Mouse (Mus musculus): ENCODE measurements around the gene Ldb1. TPM values are rescaled to one million over a fixed set of nuclear protein-coding genes. Genes with fewer than 3 reads are reported as not detected.

Gene Ldb1
- total RNA-seq (2021): 10 to 100 TPM; 36.2 to 50.3 TPM
- long read RNA-seq, experiment 1, transcript Ldb1-206 (11 exons, 2,108 nt): minor isoform, 5 of 25 reads
- long read RNA-seq, experiment 1, transcript Ldb1-207 (11 exons, 3,133 nt): major isoform, 7 of 25 reads
- long read RNA-seq, experiment 1, partial matches to known transcripts: 13 of 25 reads
- long read RNA-seq, experiment 1, other reads (novel, unspliced or antisense): 0 of 25 reads
- long read RNA-seq, experiment 2, transcript Ldb1-207 (11 exons, 3,133 nt): major isoform, 12 of 32 reads
- long read RNA-seq, experiment 2, transcript Ldb1-206 (11 exons, 2,108 nt): minor isoform, 5 of 32 reads
- long read RNA-seq, experiment 2, partial matches to known transcripts: 11 of 32 reads
- long read RNA-seq, experiment 2, other reads (novel, unspliced or antisense): 3 of 32 reads

DNA sequence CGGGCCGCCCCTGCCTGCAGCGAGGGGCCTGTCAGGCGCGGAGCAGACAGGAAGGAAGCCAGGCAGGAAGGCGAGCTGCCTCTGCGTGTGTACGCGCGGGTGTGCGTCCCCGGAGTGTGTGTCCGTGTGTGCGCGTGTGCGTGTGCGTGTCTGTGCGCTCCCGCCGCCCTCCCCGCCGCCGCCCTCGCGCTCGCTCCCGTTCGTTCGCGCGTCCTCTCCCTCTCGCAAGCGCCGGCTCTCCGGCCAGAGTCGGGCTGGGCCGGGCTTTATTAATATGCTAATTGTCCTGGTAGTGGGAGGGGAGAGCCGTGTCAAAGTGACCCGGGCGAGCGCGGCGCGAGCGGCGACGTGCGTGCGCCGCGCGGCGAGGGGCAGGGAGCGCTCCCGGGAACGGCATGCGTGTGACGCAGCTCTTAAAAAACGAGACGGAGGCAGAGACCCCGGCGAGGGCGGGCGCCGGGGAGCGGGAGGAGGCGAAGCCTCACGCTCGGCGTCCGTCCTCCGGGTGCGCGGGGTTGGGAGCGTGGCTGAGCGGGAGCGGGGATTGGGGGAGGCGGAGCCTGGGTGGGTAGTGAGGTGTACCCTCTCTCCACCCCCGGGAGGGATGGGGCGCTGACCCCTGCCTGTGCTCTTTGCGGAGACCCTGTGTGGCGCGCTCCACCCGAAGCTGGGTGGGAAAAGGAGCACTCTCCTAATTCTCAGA is at the start of gene Ldb1:
Ldb1 (minus strand) TSS at position 222 of the 703 bp plus-strand sequence.
- peak; percentile 82 for DNase-seq

GRCm38 (mm10) chr19:46094144-46094543 is 49.1 kb upstream of the Ldb1 start:
- DNase-seq: no peak

GRCm38 (mm10) chr19:46091641-46092040 is 46.6 kb upstream of the Ldb1 start:
- no peak for DNase-seq

GRCm38 (mm10) chr19:46087871-46088270 is 42.9 kb upstream of the Ldb1 start:
- no peak for DNase-seq

DNA sequence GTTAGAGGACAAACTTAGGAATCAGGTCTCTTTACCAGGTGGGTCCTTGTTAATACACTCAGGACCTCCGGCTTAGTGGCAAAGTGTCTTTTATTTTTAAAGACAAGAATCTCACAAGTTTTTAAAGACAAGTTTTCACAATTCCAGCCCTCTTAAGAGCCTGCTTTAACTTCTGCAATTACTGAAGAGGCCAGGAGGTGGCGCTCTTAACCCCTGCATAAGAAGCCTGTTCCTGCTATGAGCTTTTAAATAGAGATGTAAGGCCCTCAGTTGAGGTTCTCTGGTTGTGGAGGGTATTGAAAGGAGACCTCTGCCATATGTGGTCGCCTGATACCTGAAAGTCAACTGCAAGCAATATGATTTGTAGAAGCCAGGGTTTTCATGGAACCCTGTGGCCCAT is 41.3 kb upstream of the Ldb1 start:
- peak; percentile 56 for DNase-seq

DNA sequence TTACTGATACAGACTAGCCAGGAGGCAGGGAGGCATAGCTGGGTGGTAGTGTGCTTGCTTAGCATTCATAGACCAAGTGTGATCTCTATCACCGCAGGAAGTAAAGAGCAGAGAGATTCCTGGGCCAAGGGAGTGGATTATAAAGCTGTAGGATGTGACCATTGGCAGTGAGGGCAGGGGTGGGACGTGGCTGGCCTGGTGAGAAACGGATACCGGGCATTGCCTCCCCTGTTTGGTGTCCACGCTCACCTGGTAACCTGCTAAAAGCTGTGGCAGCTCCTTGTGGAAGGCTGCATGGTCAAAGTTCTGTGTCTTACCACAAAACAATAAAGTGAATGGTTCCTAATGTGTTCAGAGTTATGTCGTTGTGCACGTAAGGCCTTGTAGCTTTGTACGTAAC is 40.2 kb upstream of the Ldb1 start:
- no peak for DNase-seq

GRCm38 (mm10) chr19:46078535-46078934 is 33.5 kb upstream of the Ldb1 start:
- DNase-seq: no peak

DNA sequence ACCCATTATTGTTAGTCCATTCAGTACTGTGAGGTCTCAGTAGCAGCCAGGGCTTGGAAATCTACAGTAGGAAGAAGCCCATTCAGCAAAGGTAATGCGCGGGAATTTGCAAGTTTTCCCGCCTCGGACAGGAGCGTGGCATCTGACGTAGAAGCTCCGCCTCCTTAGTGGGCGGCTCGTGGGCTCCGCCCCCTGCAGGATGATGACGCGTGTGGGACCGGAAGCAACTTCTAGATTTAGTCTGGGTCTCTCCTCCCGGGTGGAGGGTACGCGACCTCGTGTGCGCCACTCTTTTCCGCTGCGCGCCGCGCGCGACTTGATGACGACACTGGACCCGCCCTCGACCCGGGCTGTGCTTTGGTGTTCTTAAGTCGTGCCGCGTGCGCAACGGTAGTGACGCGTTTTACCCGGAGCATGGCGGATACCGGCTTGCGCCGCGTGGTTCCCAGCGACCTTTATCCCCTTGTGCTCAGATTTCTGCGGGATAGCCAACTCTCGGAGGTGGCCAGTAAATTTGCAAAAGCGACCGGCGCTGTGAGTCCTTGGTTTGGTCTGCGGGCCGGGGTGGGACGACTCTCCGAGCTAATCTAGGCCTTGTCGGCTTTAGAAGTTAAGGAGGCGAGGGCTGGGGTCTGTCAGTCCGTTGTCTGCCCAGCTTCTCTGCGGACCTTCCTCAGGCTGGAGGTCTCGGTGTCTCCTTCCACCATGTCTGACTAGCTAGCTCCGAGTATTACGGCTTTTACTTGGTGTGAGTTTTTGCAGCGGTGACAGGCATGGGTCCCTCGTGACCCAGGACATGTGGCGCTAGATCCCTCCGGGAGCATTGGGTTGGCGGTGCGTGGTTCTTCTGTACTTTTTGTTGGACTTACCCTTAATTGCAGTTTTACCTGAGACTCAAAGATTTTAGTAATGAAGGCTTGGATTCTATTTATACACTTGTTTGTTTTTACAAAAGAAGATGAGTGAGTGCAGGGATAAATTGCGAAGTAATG is 30.9 kb upstream of the Ldb1 start, which contains the start of gene Nolc1:
Nolc1 (plus strand) TSS at position 248 of the 992 bp plus-strand sequence.
- peak; percentile 98 for DNase-seq

DNA sequence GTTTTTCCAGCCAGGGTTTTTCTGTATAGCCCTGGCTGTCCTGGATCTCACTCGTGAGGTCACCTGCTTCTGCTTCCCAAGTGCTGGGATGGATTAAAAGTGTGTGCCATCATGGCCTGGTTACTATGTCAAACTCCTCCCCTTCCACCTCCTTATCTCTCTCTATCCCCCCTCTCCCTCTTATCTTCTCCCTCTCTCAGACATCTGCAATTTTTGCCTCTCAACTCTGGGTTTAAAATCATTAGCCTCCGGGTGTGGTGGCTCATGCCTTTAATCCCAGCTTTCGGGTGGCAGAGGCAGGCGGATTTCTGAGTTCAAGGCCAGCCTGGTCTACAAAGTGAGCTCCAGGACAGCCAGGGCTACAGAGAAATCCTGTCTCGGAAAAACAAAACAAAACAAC is 29.3 kb upstream of the Ldb1 start:
- DNase-seq: no peak

GRCm38 (mm10) chr19:46073285-46073684 is 28.3 kb upstream of the Ldb1 start:
- DNase-seq: no peak

DNA sequence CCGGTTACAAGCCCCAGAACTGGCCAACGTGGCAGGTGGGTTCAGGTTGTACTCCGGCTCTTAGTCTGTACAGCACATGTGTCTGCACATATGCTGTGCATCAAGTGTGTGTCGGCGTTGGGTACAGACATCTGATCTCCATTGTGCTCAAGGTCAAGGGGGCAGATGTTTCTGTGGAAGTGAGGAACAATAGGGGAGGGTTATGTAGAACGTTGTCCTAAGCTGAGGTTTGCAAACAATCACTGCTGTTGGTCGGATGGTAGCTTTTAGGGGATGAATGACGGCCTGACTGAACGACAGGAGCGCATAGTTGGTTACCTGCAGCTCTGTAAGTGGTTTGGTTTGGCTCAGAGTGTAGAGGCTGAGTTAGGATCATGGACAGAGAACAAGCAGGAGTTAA is 23.0 kb upstream of the Ldb1 start:
- DNase-seq: no peak

- no peak for DNase-seq
These were observed 15.8 kb upstream of the Ldb1 start for GRCm38 (mm10) chr19:46060845-46061244.

- DNase-seq: no peak
These were observed 13.5 kb upstream of the Ldb1 start for GRCm38 (mm10) chr19:46058466-46058865.

- DNase-seq: peak; percentile 83
These were observed 12.1 kb upstream of the Ldb1 start for GRCm38 (mm10) chr19:46056947-46057607.

DNA sequence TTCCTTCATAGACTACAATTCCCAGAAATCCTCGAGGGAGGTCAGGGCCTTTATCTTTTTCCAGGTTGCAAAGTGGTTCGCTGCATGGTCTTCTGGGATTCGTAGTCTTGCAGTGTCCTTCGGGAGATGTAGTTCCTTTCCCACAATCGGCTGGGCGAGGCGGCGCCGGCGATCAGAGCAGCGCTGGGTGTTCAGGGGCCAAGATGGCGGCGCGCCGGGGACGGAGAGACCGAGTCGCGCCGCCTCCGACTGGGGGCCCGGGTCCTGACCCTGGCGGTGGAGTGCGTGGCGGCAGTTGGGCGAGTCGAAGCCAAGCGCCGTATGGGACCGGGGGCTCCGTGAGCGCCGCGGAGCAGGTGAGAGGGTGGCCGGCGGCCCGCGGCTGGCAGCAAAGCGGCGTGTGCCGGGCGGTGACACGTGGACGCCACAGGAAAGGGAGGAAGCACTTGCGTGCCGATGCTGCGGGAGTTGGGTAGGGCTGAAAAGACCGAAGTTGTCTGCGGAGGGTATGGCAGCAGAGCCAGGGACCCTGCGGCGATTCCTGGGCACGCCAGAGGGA is 11.5 kb upstream of the Ldb1 start:
- peak; percentile 89 for DNase-seq

DNA sequence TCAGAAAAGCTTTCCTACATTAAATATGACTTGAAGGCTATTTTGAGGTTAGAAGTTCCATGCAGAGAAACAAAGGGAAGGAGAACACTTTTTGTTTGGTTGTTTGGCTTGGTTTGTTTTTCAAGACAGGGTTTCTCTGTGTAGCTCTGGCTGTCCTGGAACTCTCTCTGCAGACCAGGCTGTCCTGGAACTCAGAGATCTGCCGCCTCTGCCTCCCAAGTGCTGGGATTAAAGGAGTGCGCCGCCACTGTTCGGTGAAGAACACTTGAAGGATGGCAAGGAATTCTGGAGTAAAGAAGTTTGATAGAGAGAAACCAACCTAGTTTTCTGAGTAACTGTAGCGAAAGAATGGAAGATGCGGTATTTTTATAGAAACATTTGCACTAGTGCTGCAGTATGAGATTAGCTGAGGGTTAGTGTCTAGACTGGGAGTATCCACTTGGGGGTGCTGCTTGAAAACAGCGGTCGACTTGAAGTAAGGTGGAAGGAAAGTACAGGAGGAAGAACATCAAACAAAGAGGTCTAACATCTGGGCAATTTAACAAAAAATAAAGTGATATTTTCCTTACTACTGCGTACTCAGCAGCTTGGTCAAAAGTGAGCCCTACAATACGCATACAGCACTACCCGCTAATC is 10.9 kb upstream of the Ldb1 start:
- no peak for DNase-seq

DNA sequence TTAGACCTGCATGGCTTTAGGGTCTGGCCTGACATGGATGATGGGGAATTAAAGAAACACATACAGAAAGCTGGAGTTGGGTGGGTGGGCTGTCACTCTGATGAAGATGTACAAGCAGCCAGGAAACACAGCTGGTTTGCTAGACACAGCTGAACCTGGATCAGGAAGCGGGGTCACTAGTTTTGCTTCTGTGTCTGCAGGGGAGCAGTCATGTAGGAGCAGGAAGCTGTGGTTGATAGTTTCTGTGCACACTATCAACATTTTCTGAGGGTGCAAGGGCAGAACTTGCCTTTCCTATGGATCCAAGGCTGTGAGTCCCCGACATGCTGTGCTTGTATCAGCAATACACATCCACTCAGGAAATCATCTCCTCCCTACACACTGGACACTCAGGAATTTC is 5.4 kb upstream of the Ldb1 start:
- no peak for DNase-seq

DNA sequence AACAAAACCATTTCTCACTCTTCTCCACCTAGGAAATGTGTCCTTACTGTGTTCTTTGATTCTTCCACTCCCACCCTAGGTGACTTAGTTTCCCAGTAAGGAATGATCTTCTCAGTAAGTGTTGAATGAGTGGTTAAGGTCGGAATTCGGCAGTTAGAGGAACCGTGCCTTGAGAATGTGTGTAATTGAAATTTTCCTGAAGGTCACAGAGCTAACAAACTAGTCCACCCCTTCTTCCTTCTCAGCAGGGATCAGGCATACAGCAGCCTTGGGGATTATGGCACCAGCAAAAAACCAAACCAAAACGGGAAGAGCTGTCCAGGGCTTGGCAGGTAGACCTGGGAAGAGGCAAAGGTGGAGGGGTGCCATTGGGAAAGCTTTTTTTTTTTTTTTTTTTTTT is 4.1 kb upstream of the Ldb1 start:
- DNase-seq: no peak

DNA sequence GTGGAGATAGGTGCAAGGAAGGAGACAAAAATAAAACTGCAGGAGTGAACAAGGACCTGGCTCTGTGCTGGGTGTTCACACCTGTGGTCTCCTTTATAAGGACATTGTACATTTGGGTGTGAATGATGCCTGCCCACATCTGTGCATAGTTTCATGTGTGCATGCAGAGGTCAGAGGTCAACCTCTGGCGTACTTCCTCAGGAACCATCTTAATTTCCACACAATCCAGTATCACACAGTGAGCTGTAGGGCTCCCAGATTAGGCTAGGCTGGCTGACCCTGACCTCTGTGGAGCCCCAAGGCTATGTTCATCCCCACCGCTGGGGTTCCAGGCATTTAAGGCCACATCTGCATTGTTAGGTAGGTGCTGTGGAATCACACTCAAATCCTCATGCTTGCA is 2.4 kb upstream of the Ldb1 start:
- no peak for DNase-seq

- DNase-seq: no peak
These were observed 1.6 kb upstream of the Ldb1 start for GRCm38 (mm10) chr19:46046621-46047025.
